Mouse (Mus musculus): ENCODE results near the gene Ankrd61.
A peak's percentile ranks its signal among the peaks of the same experiment; 100 is the strongest.

Ankrd61 gene

DNA sequence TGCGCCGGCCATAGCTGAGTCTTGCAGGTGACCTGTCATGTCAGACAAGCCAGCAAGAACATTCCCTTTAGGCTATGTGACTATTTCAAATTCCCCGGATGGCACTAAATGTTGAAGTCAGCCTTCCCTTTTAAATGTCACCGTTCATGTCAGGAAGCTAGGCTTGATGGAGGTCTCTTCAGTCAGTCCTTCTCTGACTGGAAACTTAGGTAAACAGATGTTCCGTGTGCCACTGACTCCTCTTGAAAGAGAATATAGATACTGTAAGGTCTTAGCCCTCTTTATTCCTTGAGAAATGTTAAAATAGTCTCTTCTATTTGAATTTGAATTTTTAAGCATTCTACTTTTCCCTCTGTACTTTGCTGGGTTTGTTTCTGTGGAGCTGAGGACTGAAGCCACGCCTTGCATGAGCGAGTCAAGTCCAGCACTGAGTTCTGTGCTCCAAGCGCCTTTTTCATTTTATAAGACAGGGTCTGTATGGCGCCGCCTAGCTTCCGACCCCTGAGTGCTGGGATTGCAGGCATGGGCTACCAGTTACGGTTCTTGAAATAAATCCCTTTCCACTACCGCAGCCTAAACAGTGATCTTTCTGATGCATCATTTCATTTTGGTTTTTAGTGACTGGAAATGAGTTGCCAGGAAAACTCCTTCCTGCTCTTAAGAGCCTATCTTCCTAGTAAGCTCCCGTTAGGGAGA, at the start of gene Ankrd61:
Gene Ankrd61 (minus strand): TSS at position 51 of the 696 bp plus-strand sequence.
- DNase-seq, result no peak

DNA sequence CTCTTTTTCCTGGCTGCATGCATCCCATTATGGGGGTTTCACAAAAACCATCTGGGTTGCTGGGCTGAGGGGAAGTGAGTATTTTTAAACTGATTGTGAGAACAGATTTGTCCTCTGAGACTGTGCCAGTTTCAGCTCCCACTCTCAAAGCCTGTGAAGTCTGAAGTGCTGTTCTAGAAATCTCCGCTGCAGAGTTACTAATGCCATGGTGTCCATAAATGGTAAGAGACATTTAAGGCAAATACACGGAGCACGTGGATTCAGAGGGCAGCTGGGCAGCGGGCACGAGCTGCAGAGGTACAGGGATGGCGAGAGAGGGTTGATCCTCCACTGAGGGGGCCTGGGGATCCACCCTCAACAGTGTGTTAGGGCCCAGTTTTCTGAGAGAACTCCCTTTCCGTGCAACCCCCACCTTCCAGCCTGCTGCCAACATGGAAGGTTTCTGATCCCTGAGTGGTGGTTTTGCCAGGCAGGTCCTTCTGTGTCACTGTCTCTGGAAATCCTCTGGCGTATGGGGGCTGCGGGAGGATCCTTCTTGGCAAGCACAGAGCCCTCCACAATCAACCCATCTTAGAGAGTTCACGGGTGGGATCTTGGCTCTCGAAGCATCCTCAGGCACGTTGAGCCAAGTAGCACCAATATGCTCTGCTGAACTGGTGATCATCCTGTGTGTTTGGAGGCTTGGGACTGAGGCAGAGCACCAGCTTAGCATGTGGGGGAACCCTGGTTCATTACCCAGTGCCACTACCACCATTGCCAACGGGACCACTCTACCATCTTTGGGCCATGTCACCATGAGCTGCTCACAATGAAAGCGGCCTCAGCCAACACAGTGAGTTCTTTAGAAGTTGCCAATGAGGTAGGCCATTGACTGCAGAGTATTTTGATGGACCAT, 46.0 kb upstream of the Ankrd61 start:
- no peak for DNase-seq

DNA sequence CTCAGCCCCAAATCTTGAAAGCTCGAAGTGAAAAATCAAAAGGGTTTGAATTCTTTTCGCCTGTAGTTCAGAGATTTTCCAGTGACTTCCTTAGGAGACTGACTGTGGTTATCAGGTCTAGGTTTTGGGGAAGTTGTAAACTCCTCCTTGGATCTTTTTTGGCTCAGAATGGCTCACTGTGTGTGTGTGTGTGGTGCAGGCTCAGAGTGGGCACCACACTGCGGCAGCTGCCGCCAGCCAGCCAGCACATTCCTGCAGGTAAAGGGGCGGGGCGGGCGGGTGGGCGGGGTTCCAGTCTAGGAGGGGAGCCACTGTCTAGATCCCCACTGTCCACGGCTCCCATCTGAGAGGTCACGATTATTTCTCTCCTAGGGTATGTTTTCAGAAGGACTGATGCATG, 44.1 kb upstream of the Ankrd61 start:
- DNase-seq, result no peak

DNA sequence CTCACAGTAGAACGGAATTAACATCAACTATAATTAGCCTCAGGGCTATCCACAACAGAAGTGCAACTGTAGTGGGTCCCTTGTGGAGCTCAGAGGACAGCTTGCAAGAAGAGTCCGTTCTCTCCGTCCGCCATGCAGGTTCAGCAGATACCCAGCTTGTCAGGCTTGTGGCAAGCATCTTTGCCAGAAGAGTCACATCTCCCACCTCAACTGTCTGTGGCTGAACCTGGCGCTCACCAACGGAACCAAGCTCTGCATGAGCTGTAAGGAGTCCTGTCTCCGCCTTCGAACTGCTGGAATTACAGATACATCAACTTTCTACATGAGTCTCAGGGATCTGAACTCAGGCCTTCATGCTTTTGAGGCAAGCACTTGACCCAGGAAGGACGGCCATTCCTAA, 38.7 kb upstream of the Ankrd61 start:
- DNase-seq, result no peak

DNA sequence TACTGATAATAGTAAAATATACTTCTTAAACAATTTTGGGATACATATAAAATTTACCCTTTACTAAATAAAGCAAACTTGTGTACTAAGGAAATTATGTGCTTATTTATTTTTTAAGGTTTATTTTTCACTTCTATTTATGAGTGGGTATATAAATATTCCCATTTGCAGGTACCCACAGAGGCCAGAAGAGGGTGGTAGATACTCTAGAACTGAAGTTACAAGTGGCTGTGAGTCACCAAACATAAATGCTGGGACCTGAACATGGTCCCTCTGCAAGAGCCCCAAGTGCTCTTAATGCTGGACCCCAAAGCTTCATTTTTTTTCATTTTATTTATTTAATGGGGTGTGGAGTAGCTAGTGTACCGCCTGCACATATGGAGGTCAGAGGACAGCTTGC, 36.4 kb upstream of the Ankrd61 start:
- DNase-seq, result no peak

DNA sequence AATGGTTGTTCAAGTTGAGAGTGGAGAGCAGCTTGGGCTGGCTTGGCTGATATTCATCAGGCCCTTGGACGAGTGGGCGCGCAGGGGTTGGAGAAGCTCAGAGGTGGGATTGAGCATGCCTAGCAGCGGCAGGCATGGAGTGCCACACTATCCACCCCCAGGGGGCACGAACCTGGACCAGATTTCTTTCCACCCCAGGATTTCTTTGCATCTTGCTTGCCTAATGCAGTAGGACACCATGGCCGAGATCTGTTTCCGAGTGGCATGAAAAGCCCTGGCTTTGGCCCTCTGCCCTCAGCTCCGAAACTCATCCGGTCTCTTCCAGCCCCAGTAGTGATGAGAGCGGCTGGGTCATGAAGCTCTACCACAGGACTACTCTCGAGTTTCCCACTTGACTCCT, 35.9 kb upstream of the Ankrd61 start:
- DNase-seq, result no peak

DNA sequence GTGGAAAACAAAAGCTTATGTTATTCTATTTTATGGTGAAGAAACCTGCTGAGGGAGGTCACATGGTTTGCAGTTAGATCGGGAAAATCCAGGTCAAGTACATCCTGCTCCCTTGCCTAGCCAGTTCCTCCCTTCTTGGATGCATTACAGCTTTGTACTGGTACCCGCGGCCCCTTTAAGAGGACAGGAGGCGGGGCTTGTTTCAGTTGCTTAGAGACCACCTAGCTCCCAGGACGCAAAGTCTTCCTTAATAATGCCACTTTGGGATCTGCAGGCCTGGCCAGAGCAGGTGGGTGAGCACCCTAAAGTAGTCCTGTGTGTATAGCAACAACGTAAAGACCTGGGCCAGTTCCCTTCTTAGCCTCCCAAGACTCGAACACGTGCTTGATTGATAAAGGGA, 35.3 kb upstream of the Ankrd61 start, which contains the start of gene Rsph10b:
Gene Rsph10b (plus strand): TSS at position 205 of the 400 bp plus-strand sequence.
- no peak for DNase-seq

DNA sequence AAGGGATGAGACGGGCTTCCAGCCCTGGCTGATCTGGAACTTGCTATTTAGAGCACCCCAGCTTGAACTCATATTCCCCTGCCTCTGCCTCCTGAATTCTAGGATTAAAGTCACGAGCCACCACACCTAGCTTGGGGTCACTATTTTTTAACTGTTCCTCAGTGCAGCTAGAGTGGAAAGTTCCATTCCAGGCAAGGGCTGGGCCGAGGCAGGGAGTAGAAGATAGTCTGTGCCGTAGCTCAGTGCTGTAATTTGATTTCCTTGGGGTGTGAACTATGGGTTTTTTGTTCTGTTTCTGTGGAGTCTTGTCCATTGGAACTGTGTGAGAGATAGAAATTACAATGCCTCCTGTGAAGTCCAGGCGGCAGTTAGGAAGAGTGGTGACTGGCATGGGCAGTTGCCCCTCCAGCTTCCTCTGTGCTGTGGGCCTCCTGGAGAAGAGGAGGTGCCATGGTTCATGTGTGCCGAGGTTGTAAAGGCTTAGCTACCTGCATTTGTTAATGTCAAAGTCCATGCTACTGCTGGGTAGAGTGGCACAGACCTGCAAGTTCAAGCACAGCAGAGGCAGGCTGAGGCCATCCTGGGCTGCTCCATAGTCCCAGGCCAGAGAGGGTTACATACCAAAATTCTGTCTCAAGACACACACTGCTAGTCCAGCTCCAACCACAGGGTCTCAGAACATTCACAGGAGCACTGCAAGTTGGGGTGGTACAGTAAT, 34.5 kb upstream of the Ankrd61 start:
- no peak for DNase-seq

DNA sequence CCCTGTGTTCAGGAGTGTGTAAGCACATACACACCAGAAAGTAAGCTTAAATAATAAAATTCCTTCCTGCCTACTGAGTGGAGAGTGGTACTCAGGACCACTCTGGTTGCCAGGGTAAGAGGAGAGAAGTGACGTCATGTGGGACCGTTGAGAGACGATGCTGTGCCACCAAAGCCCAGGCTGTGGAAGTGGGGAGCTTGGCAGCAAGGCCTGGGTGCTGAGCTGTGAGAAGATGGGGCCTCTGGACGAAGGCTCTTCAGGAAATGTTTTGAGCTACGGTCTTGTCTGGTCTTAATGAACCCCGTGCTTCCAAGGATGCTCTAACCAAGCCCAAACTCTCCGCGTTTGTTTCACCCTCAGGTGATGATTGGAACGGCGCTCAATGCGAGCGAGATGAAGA, 33.2 kb upstream of the Ankrd61 start:
- no peak for DNase-seq

DNA sequence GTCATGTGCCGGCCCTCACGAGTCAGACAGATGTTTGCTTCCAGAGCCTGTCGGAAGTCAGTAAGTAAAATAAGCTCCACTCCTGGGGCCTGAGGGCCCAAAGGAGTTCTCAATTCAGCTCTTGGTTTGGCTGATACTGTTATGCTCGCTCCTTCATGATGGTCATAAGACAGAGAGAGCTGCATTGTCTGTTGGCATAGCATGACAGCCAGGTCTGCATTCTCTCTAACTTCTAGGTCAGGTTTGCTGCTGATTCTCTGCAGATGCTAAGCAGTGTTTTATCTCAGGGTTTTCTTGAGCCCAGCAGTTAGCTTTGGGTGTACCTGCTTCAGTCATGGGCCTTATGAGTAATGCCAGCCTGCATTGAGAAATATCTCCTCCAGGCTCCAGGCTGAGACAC, 31.8 kb upstream of the Ankrd61 start:
- no peak for DNase-seq

DNA sequence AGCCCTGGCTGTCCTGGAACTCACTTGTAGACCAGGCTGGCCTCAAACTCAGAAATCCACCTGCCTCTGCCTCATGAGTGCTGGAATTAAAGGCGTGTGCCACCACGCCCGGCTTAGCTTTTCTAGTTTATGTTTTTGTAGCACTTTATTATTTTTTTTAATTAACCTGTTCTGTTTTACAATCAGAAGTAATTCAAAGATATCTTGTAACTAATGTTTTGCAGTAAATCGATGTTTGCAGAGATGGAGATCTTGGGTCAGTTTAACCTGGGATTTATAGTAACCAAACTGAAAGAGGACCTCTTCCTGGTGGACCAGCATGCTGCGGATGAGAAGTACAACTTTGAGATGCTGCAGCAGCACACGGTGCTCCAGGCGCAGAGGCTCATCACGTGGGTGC, 30.4 kb upstream of the Ankrd61 start, which contains the start of gene Gm42421:
Gene Gm42421 (plus strand): TSS at position 301 of the 400 bp plus-strand sequence.
- DNase-seq, result no peak

DNA sequence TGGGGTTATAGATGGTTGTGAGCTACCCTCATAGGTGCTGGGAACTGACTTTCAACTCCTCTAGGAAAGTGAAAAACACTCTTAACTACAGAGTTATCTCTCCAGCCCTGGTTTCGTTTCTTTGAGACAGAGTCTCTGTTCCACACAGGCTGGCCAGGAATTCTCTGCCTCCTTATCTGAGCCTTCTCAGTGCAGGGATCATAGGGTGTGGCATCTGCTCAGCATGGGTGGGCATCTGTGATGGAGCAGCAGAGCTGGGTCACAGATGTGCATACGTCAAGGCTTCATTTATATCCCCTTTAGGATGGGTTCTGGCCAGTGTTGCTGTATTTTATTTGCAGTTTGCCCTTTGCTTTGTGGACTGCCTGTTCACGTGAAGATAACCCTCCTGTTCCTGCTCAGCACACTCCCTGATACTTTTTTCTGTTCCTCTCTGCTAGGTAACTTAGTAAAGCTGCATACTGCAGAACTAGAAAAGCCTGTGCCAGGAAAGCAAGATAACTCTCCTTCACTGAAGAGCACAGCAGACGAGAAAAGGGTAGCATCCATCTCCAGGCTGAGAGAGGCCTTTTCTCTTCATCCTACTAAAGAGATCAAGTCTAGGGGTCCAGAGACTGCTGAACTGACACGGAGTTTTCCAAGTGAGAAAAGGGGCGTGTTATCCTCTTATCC, 27.4 kb upstream of the Ankrd61 start:
- DNase-seq, result no peak

DNA sequence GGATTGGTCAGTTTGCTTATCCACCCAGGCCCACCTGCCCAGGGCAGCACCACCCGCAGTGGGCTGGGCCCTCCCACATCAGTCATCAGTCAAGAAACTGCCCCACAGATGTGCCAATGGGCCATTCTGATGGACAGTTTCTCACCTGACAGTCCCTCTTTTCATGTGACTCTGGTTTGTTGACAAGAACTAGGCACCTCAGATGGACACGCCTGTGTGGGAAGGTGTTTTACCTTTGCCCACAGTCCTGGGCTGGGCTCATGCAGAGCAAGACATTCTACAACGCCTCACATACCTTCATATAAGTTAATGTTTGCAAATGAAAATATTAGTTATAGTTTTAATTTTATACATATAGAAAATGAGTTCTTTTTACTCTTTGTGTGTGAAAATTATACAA, 20.6 kb upstream of the Ankrd61 start:
- no peak for DNase-seq

DNA sequence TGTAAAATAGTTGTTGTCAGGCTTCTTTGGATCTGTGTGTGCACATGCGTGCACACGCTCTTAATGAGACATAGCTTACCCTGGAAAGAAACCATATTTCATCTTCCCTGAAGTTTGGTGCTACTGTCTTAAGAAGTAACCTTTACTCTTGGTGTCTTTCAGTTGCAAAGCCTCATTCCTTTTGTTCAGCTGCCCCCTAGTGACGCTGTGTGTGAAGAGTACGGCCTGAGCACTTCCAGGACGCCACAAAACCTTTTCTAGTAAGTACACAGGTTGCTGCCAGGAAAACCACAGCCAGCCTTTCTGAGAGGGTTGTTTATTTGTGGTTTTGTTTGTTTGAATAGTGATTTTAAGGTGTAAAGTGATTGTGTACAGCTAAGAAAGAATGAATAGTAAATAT, 19.9 kb upstream of the Ankrd61 start:
- peak; percentile 72 for DNase-seq

DNA sequence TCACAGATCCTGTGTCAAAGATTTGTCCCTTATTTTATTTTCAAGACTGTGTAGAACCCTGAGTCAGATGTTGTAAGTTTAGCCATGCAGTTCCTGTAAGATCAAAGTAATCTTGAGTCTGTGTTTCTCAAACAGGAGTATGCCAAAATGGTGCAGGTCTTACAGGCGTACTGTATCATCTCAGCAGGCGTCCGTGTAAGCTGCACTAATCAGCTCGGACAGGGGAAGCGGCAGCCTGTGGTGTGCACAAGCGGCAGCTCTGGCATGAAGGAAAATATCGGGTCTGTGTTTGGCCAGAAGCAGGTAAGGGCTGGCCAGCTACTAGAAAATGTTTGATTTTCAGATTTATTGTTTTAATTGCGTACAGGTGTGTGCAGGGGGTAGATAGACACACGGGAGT, 18.7 kb upstream of the Ankrd61 start:
- DNase-seq, result no peak

DNA sequence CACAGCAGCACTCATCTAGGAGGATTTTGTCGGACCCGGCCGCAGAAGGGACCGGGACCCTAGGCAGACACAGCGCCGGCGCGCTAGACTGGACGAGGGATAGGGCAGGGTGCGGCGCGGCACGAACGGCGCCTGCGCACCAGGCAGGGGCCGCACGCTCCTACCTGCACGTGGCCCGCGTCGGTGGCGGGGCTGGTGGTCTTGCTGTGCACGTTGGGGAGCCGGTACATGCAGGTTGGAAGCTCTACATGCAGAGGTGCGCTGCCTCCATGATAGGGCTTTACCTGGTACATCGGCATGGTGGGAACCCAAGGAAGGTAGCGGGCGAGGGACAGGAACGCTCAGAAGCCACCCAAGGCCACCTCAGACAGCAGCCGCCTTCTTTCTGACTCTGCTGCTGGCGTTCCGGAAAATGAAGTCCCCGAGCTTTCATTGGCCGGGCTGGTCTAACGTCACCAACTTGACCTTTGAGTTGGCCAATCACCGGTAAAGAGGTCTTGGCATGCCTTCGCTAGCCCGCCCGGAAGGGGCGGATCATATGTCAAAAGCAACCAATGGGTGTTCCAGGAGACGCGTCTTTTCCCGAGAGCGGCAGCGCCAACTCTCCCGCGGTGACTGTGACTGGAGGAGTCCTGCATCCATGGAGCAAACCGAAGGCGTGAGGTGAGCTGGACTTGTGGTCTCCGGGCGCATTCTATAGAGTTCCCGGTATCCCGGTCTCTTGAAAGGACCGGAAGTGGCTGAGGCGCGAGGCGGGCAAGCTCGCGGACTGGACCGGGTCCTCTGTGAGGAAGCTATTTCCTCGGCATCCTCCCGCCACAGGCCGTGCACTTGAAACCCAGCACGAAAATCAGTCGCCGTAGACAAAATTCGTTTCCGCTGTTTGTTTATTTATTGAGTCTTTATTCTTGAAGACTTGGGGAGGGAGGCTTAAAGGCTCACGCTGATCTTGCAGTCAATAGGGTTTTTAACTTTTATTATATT, 12.2 kb upstream of the Ankrd61 start, which contains the start of the genes Aimp2 and Pms2:
Gene Aimp2 (minus strand): TSS at position 431 of the 984 bp plus-strand sequence.
Gene Pms2 (plus strand): TSS at position 548 of the 984 bp plus-strand sequence.
- peak; percentile 93 for DNase-seq

DNA sequence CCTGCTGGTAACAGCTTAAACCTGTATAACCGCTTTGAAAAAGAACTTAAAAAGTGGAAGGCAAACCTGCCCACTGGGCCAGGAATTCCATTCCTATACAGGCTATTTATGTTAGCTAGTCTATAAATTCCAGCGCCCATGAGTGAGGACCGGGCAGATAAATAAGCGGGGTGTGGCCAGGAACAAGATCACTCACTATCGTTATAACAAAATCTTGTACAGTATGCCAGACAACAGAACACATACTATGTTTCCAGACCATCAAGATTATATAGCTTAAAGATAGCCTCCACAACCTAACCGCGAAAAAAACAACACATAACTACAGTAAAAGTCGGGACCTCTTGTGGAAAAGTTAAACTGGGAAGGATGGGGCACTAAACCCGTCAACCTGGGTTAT, 11.4 kb upstream of the Ankrd61 start:
- no peak for DNase-seq

DNA sequence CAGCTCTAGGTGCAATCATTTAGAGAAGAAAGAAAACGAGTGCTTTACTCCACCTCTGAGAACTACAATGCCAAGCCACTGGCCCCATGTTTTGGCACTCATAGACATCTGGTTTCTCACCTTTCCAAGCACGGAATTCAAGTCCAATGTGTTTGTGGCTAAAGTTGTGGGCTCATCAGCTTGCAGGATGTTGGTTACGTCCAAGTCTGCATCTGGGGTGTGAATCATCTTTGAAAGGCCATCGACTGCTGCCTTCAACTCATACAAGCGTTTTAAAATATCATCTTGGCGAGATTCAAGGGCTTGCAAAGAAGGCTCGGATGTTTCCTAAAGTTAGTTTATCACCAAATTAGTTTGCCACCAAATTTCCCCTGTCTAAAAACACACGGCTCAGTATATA, 8.9 kb upstream of the Ankrd61 start:
- no peak for DNase-seq

DNA sequence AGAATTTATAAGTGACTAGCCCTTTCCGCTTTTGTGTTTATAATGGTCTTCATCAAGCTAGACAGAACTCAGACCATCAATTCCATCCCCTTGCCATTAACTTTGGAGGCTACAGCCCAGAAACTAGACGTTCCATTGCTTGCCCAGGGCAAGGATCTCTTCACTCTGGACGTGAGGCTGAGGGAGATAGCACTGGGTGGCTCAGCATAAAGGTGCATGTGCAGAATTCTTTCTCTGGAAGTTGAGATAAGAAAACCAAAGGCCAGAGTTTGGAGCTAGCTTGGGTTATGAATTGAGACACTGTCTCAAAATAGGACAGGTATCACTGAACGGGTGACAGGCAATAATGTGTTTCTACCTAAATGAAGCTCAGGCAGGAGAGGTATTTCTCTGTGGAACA, 6.3 kb upstream of the Ankrd61 start:
- DNase-seq, result no peak

DNA sequence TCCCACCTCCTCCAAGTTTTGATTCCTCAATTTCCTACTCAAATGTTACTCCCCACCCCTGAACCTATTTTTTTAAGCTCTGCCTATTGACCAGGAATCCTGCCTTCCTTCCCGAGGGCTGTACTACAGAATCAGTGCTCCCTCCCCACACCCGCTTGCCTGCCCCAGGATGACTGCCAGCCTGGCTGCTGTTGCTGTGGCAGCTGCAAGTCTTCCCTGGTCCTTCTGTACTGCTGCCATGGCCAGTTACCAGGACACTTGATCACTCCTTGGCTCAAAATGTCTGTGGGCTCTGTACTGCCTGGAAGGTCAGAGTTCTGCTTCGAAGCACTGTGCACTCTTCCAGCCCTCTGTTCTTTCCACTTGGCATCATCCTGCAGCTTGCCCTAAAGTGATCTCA, 4.6 kb upstream of the Ankrd61 start:
- no peak for DNase-seq

DNA sequence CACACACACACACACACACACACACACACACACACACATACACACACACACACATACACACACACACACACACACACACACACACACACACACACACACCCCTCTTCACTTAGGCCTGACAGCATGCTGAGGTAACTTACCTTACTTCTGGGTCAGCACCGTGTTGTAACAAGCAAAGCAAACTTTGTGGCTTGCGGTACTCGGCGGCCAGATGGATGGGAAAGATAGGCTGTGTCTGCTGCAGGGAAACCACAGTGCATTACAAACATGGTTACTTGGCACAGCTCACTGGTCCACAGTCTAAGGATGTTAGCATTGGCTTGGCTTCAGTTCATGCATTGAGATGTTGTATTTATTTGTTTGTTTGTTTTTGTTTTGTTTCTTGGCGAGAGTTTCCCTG, 4.1 kb downstream of the Ankrd61 start:
- no peak for DNase-seq
